Mouse (Mus musculus): ENCODE data around the gene 1700001C02Rik. TPM values are rescaled to one million over a fixed set of nuclear protein-coding genes. Genes with fewer than 3 reads are reported as not detected.

Gene 1700001C02Rik
- polyA plus RNA-seq, 1 experiment from 2014 or later = 2.1 TPM

GRCm38 (mm10) chr5:30527129-30527528 is 61.3 kb downstream of the 1700001C02Rik start:
- no peak overlapping the region for H3K4me2 ChIP-seq (ENCODE audit: low read length)
- H3K4me1 ChIP-seq (ENCODE audit: control insufficient read depth, insufficient read depth, low read length) = no peaks in the 10 kb centered on the region
- no peak overlapping the region for H3K9ac ChIP-seq (ENCODE audit: low read depth, low read length)
- H3K4me3 ChIP-seq (ENCODE audit: low read depth, low read length) = no peak overlapping the region
- H3K27ac ChIP-seq (ENCODE audit: low read length) = no peak overlapping the region
- no peaks in the 10 kb centered on the region for H3K36me3 ChIP-seq (ENCODE audit: control insufficient read depth, insufficient read depth, low read length)
- ATAC-seq = no peak
- no peaks in the 10 kb centered on the region for H3K9me3 ChIP-seq (replicated peaks; ENCODE audit: control insufficient read depth, low read length, poor library complexity, severe bottlenecking)
- H3K27me3 ChIP-seq (ENCODE audit: control insufficient read depth, insufficient read depth, low read depth, low read length) = no peaks in the 10 kb centered on the region
- WGBS = 60% methylated on average over 5 of the region's 5 CpGs

- Histone ChIP-seq H3K9me3 (replicated peaks; ENCODE audit: control insufficient read depth, low read length, poor library complexity, severe bottlenecking) (no peaks in the 10 kb centered on the region), H3K4me1 (ENCODE audit: control insufficient read depth, insufficient read depth, low read length) (no peaks in the 10 kb centered on the region), H3K4me3 (ENCODE audit: low read depth, low read length) (no peak overlapping the region), H3K36me3 (ENCODE audit: control insufficient read depth, insufficient read depth, low read length) (no peaks in the 10 kb centered on the region), H3K4me2 (ENCODE audit: low read length) (no peak overlapping the region), H3K27ac (ENCODE audit: low read length) (no peak overlapping the region), H3K27me3 (ENCODE audit: control insufficient read depth, insufficient read depth, low read depth, low read length) (no peaks in the 10 kb centered on the region), H3K9ac (ENCODE audit: low read depth, low read length) (no peak overlapping the region)
- WGBS = 53% methylated on average over 4 of the region's 4 CpGs
- no peak for ATAC-seq
Measured at GRCm38 (mm10) chr5:30528906-30529305, 63.1 kb downstream of the 1700001C02Rik start.

Other genes starting within 250 kb of the 1700001C02Rik start
- gene Selenoi, start 233.5 kb upstream of the 1700001C02Rik start, polyA plus RNA-seq (2015; fragmentation: Nextera tagmentation; extraction: Ambion mirVana) = 32.5 and 34.7 TPM in 2 replicates
- gene Drc1, start 184.7 kb upstream of the 1700001C02Rik start, polyA plus RNA-seq (2015; fragmentation: Nextera tagmentation; extraction: Ambion mirVana) = 9.5 and 10.2 TPM in 2 replicates
- gene Otof, start 4.1 kb upstream of the 1700001C02Rik start, polyA plus RNA-seq (2015; fragmentation: Nextera tagmentation; extraction: Ambion mirVana) = 4.0 and 5.5 TPM in 2 replicates
- gene Cib4, start 79.8 kb downstream of the 1700001C02Rik start, polyA plus RNA-seq (2015; fragmentation: Nextera tagmentation; extraction: Ambion mirVana) = not detected in 2 replicates
- 6.1 and 6.6 TPM in 2 replicates for gene Kcnk3, start 122.1 kb downstream of the 1700001C02Rik start, polyA plus RNA-seq (2015; fragmentation: Nextera tagmentation; extraction: Ambion mirVana)
- gene Slc35f6, start 181.9 kb downstream of the 1700001C02Rik start, polyA plus RNA-seq (2015; fragmentation: Nextera tagmentation; extraction: Ambion mirVana) = 32.3 and 33.0 TPM in 2 replicates
- gene Cenpa, start 200.7 kb downstream of the 1700001C02Rik start, polyA plus RNA-seq (2015; fragmentation: Nextera tagmentation; extraction: Ambion mirVana) = 22.6 and 30.5 TPM in 2 replicates
- 284 and 306 TPM in 2 replicates for gene Dpysl5, start 245.5 kb downstream of the 1700001C02Rik start, polyA plus RNA-seq (2015; fragmentation: Nextera tagmentation; extraction: Ambion mirVana)